Mouse (Mus musculus) heart, adult 2 months (tissue): ENCODE data around the gene Drd3.

Source experiments
- CTCF ChIP-seq: fragments of 200-600 bp; IDR thresholded peaks from 2 replicates; pipeline ENCODE4 v1.8.1; 2022; ENCODE audit warnings: antibody characterized with exemption, mild to moderate bottlenecking, moderate library complexity
- EP300 ChIP-seq: fragments of 200-500 bp; IDR thresholded peaks from 2 replicates; pipeline ENCODE4 v1.6.1; 2011; ENCODE audit warnings: low read depth, low read length, control low read depth; ENCODE audit not compliant: insufficient read depth
- POLR2A ChIP-seq: fragments of 200-500 bp; IDR thresholded peaks from 2 replicates; pipeline ENCODE4 v1.6.1; 2011; ENCODE audit warnings: mild to moderate bottlenecking, low read depth, low read length, control low read depth; ENCODE audit not compliant: insufficient read depth

GRCm38 (mm10) chr16:43710134-43710475 lies 43.7 kb upstream of the Drd3 start:
- no peak for TF ChIP-seq POLR2A
- no peak for TF ChIP-seq CTCF
- TF ChIP-seq EP300: no peak
